Mouse (Mus musculus): Measurements from ENCODE around the gene Creb3l2.

Creb3l2 gene

DNA sequence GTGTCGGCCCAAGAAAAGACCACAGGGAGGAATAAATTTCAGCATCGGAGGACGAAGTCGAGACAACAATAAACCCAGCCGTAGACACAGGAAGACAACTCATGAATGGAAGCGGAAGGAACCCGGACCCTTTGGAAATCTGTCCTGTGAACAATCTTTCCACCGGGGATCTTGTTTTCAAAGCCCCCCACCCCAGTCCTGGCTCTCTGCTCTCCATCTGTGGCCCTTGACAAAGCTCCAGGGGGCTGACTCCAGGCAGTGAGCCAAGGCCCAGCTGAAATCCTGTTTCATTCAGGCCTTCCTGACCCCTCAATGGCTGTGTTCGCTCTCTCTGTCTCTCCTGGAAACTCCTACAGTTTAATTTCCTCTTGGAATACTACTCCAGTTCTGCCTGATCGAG, 66.5 kb downstream of the Creb3l2 start:
- no peak for DNase-seq (ENCODE audit: low read depth, low spot score)

DNA sequence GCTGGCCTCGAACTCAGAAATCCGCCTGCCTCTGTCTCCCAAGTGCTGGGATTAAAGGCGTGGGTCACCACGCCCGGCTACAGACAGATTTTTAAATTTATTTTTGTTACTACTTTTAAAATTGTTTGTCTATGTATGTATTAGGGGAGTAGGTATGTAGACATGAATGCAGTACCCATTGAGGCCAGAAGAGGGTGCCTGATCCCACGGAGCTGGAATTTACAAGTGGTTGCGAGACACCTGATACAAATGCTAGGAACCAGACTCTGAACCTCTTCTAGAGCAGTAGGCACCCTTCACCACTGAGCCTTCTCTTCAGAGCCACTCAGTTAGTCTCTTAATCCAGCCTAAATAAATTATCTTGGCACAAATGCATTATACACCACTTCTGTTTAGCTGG, 70.6 kb downstream of the Creb3l2 start:
- DNase-seq (ENCODE audit: low read depth, low spot score), result peak; percentile 22

DNA sequence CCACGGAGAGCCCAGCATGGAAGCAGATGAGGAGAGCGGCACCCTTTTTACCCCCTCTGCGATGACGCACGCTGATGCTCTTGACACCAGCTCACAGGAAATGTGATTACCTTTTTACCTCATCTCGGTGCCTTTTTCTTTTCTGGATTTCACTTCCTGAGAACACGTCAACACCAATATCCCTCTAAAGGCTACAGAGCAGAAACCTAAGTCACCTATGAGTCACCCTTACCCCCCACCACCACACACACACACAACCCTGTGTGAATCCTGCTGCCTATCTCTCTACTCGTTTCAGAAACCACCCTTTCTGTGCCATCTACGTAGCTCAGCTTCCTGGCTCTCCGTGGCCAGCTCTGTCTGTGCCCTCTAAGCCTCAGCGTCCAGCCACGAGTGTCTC, 71.4 kb downstream of the Creb3l2 start:
- DNase-seq (ENCODE audit: low read depth, low spot score), result no peak

DNA sequence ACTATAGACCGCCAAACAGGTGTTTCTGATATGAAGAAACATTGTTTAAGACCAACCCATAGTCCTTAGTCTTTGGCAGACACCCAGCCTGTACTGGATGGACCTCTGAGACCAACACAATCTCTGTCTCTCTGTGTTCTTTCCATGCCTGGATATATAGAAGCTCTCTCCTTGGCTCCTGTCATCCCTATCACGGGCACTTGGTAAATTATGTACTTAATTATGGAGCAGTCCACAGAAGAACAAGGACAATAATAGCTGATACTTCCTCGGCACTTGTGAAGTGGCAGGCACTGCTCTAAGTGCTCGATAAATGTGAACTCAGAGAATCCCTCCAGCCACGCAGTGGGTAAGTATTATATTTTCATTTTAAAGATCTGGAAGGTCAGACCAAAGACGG, 72.2 kb downstream of the Creb3l2 start:
- no peak for DNase-seq (ENCODE audit: low read depth, low spot score)

DNA sequence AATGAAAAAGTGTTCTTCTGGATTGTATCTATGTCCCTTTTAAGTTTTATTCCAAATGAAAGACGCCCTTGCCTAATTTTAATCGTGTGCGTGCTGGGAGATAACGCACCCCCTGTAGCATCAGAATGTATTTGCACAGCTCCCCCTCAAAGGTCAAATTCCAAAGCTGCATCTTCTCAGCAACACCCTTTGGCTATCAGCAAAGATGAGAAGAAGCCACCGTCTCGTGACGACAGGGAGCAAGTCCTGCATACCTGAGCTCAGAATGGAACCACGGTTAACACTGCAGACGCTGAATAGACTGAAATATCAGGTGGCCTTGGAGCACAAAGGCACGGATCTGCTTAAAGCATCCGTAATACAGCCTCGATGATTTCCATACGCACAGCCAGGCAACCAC, 73.7 kb downstream of the Creb3l2 start:
- DNase-seq (ENCODE audit: low read depth, low spot score), result no peak

DNA sequence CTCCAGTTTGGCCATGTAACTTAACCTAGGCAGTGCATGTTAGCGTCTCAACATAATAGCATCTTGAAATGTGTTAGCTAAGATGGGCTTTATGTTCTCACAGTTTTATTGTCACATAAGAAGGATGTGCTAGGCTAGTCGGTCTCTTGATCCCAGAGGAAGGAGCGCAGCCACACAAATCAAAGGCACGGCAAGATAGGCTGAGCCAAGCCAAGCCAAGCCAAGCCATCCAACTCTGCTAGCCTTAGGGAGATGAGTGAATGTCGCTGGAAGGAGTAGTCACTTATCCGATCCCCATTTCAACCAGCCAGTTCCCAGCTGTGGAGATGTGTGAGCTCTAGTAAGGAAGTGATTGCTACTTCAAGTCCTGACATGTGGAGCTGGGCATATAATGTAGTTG, 75.0 kb downstream of the Creb3l2 start:
- no peak for DNase-seq (ENCODE audit: low read depth, low spot score)

DNA sequence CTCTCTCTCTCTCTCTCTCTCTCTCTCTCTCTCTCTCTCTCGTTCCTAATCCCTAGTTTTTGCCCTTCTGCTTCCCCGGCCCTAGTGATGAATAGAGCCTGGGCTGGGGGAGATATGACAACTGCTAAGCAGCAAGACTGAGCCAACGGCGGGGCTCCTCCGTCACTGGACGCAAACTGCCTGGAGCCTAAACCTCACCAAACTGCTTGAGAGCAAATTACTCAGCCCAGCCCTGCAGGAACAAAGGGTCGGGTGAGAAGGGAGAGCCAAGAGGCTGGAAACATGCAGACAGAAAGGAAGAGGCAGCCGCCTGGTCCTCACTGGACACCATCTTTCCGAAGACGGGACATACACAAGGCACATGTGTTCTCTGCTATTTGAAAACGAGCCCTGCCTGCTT, 76.8 kb downstream of the Creb3l2 start:
- DNase-seq (ENCODE audit: low read depth, low spot score), result no peak

DNA sequence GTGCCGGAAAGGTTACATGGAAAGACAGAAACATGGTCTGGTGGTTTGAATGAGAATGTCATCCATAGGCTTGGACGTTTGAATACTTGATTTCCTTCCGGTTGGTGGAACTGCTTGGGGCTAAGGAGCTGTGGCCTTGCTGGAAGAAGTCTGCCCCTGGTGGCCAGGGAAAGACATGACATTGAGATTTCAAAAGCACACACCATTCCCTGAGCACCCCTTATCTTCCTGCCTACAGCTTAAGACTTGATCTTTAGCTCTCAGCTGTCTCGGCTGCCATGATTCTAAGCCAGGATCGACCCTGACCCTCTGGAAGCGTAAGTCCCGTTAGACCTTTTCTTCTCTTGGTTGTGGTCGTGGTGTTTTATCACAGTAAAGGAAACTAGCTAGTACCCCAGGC, 77.6 kb downstream of the Creb3l2 start:
- DNase-seq (ENCODE audit: low read depth, low spot score), result no peak

DNA sequence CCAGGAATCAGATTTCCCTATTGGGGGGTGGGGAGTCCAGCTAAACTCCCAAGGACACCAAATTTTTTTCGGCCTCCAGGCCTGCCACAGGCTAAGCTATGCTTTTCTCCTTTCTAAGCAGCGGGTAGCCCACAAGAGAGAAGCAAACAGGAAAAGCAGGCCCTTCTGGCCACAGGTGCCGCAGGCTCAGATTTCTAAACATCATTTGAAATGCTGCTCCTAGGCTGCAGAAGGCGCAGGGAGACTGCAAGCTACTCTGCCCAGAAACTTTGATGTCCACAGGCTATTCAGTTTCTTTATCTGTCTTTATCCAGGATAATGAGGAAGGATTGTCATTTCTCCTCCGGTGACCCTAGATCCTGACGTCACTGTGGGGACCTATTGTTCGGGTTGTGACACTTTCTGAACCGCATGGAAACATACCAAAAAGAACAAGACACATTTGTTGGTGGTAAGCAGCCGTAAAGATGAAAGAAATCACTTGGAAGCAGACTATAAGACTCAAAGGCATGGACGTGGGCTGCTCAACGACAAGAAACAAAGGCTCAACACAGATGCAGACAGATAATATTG, 81.0 kb downstream of the Creb3l2 start:
- DNase-seq (ENCODE audit: low read depth, low spot score), result no peak

DNA sequence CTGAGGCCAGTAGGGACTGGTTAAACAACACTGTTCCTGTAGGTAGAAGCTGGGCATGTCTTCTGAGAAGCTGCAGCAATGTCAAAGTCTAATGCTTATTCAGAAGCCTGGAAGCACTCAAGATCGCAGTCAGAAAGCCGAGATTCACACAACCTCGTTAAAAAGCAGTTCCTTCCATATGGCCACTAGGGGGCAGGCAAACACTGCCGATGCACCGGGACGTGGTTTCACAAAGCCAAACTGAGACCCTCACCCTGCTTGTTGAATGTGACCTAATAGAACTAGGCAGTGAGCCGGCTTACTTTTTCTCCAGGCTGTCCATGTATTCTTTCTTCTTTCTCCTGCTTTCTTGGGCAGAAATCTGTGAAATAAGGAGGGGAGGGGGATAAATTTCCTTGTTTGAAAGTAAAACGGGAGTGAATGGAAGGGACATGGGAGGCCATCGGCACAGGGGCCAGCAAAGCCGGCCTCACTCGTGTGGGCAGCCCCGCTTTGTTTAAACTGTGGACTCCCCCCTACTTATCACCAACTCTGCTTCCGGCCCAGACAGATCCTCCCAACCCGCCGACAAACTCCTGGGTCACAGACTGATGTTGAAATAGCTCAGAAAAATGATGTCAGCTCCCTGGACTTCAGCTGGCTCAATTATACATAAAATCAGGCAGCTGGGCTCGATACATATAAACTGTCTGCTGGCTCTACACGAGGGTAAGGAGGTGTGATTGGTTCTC, 87.3 kb downstream of the Creb3l2 start:
- DNase-seq (ENCODE audit: low read depth, low spot score), result peak; percentile 90

DNA sequence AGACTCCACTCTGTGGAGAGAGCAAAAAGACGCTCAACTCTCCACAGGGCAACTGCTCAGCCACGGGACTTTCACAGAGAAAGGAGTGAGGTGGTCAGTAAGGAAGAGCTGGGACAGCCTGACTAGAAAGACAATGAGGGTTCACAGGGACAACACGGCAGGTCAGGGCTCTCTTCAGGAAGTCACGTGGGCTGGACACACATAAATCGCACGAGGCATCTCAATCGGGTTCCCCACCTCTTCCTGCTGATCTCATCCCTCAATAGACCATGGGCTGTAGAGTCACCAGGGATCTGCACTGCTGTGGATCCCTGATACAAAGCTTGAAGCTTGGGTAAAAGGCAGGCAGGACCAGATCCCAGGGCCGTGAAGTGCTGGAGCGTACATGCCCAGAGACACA, 88.3 kb downstream of the Creb3l2 start:
- DNase-seq (ENCODE audit: low read depth, low spot score), result no peak

DNA sequence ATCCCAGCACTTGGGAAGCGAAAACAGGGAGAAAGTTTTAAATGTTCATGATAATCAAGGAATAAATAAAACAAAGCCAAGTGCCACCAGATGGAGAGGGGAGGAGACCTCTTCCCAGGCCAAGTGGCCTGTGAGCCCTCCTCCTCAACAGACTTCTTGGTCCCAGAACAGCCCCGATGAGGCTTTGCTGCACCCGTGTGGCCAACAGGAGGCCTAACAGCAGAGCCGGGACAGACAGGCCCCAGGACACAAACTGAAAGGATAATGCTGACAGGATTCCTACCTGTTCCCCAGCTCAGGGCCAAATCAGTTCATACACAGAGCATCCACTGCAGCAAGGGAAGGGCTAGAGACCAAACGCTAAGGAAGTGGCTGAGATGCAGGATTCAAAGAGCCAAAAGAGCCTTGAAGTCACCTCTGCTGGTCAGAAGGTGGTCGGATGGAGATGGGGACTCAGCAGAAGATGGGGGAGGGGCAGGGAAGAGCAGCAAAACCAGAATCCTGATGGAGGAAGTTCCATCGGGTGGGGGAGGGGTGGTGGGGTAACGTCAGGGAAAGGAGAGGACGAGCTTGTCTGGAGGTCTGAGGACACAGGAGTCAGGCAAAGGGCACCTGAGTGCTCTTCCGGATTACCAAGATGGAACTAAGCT, 90.1 kb downstream of the Creb3l2 start:
- peak; percentile 77 for DNase-seq (ENCODE audit: low read depth, low spot score)

DNA sequence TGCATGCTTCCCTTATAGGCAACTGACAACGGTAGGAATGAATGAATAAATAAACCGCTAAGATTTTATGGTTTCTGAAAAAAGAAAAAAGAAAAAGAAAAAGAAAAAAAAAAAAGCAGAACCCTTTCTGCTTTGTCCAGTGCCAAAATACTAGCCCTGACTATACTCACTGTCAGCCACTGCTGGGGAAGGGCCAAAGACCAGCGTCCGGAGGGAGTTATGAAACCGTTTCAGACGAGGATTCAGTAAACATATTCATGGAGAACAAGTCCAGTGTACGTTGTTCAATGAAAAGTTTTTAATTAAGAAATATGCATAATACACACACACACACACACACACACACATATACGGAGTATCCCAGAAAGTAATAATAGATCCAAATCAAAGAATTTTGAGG, 91.6 kb downstream of the Creb3l2 start:
- DNase-seq (ENCODE audit: low read depth, low spot score), result no peak

DNA sequence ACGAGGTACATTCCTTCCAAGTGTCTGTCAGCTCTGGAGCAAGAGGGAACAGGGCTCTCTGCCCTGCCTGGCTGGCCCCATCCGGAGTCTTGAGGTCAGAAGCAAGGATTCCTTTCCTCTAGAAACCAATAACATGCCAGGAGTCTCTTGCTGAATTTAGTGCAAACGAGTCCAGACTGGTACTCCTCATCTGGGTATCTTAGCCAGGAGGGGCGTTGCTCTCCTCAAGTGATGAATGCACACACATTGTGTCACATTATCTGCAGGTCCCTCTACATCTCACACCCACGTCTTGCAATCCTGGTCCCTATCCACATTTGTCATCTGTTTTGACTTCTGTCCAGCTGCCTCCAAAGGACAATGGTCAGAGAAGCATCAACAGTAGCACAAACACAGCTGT, 94.3 kb downstream of the Creb3l2 start:
- no peak for DNase-seq (ENCODE audit: low read depth, low spot score)

DNA sequence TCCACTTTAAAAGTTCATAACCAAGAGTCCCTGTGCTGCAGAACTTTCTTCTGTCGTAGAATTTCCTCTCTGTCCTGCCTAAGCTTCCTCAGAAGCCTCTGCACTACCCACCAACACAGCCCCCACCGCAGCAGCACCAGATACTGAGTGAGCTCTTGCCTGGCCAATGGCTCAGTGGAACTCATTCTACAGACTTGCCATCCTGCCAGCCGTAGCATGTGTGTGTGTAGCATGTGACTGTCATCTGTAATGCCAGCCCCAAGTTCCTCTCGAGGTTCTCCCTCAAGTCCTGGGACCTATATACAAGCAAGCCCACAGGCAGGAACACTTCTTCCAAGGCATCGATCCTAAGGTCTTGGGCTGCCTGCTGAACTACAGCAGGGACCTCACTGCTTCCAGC, 103.9 kb downstream of the Creb3l2 start:
- DNase-seq (ENCODE audit: low read depth, low spot score), result no peak

DNA sequence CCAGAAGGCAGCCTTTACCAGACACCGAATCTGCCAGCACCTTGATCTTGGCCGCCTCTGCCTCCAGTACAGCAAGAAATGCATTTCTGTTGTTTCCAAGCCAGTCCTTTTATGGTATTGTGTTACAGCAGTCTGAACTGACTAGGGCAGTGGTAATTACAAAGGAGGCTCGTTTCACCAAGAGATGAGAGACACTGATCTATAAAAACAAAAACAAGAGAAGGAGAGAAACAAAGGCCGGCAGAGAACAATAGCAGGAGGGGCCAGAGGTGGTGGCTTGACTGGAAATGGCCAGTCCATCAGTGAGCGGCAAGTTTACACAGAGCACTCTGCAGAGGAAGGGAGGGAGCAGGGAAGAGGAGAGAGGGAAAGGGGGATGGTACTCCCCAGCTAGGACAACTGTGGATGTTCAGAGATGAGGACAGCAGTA, 105.1 kb downstream of the Creb3l2 start:
- no peak for DNase-seq (ENCODE audit: low read depth, low spot score)

DNA sequence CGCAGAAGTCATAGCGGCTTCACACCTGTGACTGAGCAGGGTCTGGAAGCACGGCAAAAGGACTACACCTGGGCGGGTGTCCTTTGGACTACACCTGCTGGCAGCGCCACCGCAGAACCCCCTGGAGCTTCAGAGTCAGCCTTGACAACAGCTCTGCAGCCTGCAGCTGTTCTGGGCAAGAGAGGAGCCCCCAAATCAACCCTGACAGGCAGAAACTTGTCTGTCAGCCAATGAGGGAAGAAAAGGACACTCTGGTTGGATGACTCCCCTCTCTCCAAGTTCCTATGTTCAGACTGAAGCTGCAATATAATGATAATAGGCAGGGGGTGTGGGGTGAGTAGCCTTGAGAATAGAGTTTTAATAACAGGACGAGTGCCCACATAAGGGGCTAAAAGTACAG, 105.6 kb downstream of the Creb3l2 start:
- DNase-seq (ENCODE audit: low read depth, low spot score), result no peak

DNA sequence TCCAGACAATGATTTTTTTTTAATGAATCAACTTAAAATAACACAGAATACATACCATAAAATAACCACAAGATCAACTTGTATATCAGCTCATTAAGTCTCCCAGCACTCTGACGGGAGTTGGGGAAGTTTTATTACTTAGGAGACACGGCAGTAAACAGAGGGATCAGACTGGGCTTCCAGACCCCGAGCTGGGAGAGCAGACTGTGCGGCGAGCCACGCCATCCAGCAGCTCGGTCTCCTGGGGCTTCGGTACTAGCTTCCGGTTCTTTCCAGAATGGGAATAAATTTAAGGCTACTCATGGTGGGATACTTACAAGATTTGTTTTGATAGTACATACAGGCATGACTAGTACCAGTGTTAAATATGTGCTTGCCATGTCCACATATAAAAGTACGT, 109.1 kb downstream of the Creb3l2 start:
- no peak for DNase-seq (ENCODE audit: low read depth, low spot score)

DNA sequence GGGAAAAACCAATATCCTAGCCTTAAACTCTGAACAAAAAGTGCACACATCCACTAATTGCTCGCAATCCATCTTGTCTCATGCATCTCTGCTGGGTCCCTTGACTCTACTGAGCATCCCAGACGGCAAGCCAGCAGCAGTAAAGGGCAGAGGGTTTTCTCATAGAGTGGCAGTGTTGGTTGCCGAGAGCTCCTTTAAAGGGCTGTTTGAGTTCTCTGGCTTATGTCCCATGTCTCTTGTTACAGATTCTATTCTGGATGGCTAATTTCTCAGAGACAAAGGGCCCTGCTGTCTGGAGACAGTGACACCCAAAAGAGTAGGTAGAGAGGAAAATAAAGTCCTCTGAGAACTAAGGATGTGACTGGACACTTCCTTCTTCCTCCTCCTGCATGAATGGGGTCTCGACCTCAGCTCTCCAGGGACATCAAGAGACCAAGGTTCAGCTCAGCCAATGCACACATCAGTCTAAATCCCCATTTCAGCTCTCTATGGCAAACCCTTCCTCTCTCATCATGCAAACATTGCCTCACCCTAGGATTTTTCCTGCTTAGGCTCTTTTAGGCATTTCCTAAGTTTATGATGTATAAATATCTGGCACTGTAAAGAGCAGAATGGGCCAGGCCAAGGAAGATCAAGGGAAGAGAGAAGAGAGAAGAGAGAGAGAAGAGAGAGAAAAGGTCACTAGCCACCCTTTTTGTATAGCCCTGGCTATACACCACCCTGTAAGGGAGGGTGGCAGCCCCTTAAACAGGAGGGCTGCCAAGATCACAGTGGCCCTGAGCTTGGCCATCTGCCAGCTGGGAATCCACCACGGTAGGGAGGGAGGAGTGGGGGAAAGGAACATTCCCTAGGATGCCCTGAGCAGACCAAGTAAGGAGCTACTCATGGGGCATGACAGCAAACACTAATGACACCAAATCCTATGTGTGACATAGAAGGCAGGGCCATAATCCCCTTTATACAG, 111.8 kb downstream of the Creb3l2 start:
- DNase-seq (ENCODE audit: low read depth, low spot score), result peak; percentile 19

DNA sequence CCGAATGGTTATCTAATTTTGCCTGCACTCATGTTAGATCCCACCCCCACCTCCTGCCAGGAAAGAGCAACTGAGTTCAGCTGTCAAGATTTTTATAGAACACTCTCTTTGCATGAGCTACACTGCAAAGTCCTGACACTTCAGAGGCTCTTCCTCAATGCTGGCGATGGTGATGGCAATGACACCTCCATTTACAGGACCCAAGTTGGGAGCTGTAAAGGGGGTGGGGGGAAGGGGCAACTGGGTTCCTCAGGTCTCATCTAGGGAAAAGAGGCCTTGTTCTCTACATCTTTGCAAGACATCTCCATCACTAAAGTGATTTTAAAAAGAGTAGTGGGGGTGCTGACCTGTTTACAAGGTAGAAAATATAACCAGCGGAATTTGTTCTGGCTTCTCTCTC, 112.6 kb downstream of the Creb3l2 start:
- DNase-seq (ENCODE audit: low read depth, low spot score), result no peak

DNA sequence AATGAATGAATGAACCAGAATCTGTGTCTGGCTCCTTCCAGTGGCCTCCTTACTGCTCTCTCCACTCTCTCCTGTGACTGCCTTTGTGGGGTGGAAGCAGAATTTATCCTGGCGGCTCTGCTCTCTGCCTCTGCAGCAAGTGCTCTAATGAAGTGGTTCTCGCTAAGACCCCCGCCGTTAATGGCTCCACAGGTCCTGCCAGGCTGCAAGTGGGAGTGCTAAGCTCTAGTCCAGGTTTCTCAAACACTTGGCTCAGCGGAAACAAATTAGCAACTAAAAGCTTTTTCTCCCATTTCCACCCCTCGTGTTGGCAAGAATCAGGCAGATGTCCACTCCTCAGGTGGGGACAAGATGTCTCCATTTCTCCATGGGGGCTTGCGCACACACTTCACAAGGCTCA, 113.3 kb downstream of the Creb3l2 start:
- DNase-seq (ENCODE audit: low read depth, low spot score), result no peak

DNA sequence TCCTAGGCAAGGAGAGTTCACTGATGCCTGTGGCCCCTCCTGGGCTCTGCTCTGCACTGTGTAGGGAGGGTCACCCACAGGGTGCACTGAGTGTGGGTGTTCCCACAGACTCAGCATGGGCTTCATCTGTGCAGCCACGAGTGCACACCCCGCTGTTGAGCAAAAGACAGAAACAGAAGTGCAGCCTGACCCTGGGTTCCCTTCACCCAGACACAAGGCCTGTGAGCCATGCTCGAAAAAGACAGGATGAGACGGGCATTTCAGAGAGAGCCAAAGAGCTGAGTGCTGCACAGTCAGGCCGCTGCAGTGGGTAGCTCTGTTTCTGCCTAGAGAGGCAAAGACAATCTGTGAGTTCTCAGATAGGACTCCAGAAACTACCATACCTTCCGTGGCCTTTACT, 114.4 kb downstream of the Creb3l2 start:
- no peak for DNase-seq (ENCODE audit: low read depth, low spot score)

Measured in mesoderm, embryonic 11.5 days (tissue).